Mouse (Mus musculus) hindbrain, embryonic 15.5 days (tissue): ENCODE data around the gene Poldip3. TPM values are rescaled to one million over a fixed set of nuclear protein-coding genes. Genes with fewer than 3 reads are reported as not detected.

Source experiments
- ATAC-seq: fragments of 200-750 bp; cut with Nextera tagmentation; 2 replicates; pipeline ENCODE4 v1.8.0; 2017; ENCODE audit warnings: low read depth, moderate number of reproducible peaks, moderate TSS enrichment; ENCODE audit not compliant: low FRiP score
- H3K27ac ChIP-seq: fragments of 300-500 bp; sonication (generic); replicated peaks from 2 replicates; pipeline ENCODE4 v1.5.1; 2015; ENCODE audit warnings: mild to moderate bottlenecking, inconsistent platforms
- H3K27me3 ChIP-seq: fragments of 300-500 bp; sonication (generic); 2 replicates; pipeline ENCODE4 v1.6.1; 2015; ENCODE audit warnings: control low read depth, inconsistent platforms
- H3K36me3 ChIP-seq: fragments of 300-500 bp; sonication (generic); 2 replicates; pipeline ENCODE4 v1.6.1; 2015; ENCODE audit warnings: control low read depth, inconsistent platforms
- H3K4me1 ChIP-seq: fragments of 300-500 bp; sonication (generic); replicated peaks from 2 replicates; pipeline ENCODE4 v1.6.1; 2015; ENCODE audit warnings: control low read depth, inconsistent platforms
- H3K4me2 ChIP-seq: fragments of 300-500 bp; sonication (generic); 2 replicates; pipeline ENCODE4 v1.6.1; 2015; ENCODE audit warnings: moderate library complexity, mild to moderate bottlenecking, inconsistent platforms
- H3K4me3 ChIP-seq: fragments of 300-500 bp; sonication (generic); 2 replicates; pipeline ENCODE4 v1.5.1; 2015; ENCODE audit warnings: mild to moderate bottlenecking, inconsistent platforms
- H3K9ac ChIP-seq: fragments of 300-500 bp; sonication (generic); 2 replicates; pipeline ENCODE4 v1.6.1; 2015; ENCODE audit warnings: inconsistent platforms
- H3K9me3 ChIP-seq: fragments of 300-500 bp; sonication (generic); 2 replicates; pipeline ENCODE4 v1.6.1; 2016; ENCODE audit warnings: control low read depth, inconsistent platforms
- WGBS: fragments of 180-500 bp; shearing (Covaris S2); methylation state at CpG from one replicate; pipeline ENCODE4 v1.1.7; 2015; 5-methylcytosine and 5-hydroxymethylcytosine counted together
- polyA plus RNA-seq: library from polyadenylated mRNA; unstranded; fragments of >200 nt; fragmentation: Nextera tagmentation; extraction: Ambion mirVana; gene quantifications from 2 replicates; pipeline ENCODE4 v1.2.1, GENCODE M21; 2015

Gene Poldip3
- polyA plus RNA-seq, 1 experiment from 2014 or later: 132 TPM

- no peaks in the 10 kb centered on the region for H3K9me3 ChIP-seq
- H3K27ac ChIP-seq: no peak overlapping the region
- H3K4me1 ChIP-seq: peaks cover 38% of the 10 kb centered on the region
- no peak for ATAC-seq
- no peak overlapping the region for H3K4me2 ChIP-seq
- H3K27me3 ChIP-seq: no peaks in the 10 kb centered on the region
- no peaks in the 10 kb centered on the region for H3K36me3 ChIP-seq
- no peak overlapping the region for H3K4me3 ChIP-seq
- WGBS: 89% methylated on average over 8 of the region's 8 CpGs
- H3K9ac ChIP-seq: no peak overlapping the region
These were observed 20.9 kb upstream of the Poldip3 start for GRCm38 (mm10) chr15:83169772-83170722.

DNA sequence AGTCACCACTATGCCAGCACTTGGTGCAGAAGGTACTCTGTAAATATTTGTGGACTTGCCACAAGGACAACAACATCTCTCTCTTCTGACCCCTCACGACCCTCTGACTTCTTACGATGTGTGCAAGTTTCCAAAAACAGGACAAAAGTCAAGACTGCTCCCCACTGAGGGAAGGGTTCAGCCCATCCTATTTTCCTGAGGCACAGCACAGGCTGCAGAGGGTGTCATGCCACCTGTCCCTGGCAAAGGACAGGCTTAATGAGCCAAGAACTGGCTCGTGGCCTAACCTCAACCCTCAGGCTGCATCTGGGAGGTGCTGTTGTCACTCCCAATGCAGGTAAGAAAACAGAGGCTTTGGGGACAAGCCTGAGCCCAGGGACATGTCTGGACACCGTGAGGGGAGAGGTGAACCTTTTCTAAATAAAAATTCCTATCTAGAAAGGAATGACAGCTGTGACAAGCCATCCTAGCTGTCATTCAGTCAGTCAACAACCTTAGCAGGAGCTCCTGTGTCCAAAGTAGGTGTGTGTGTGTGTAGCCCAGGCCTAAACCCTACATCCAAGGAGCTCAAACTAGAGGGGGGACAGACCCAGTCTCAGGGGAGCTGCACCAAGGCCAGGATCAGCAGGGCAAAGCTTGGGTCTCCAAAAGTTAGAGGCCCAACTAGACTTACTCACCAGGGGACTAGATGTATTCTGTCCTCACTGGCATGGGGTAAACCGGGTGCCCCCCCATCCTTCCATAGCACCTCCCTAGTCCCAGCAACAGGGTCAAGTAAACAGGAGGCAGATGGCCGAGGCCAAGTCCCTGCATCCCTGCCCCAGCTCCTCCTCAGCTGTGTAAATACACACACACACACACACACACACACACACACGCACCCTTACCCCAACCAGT is 19.9 kb upstream of the Poldip3 start:
- Histone ChIP-seq H3K4me3 (no peak overlapping the region), H3K9me3 (no peaks in the 10 kb centered on the region), H3K27ac (no peak overlapping the region), H3K36me3 (no peaks in the 10 kb centered on the region), H3K4me1 (peaks cover 38% of the 10 kb centered on the region), H3K4me2 (no peak overlapping the region), H3K9ac (no peak overlapping the region), H3K27me3 (no peaks in the 10 kb centered on the region)
- WGBS: 77% methylated on average over 7 of the region's 7 CpGs
- no peak for ATAC-seq

DNA sequence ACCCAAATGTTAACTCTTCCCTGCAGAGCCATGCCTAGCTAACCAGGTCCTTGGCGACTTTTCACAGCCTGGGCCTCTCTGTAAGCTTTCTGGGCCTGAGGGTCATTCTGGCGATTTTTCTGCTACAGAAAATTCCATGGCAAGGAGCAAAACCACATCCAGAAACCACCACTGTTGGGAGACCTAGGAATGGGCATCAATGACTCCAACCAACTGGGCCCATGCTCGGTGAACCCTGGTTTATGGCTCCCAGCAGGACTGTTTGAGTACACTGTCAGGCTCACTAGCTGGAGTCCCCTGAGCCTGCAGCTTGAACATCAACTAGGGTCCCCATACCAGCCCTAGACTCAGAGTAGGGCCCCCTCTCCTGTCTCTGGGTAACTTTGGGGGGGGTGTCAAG is 19.1 kb upstream of the Poldip3 start:
- H3K4me3 ChIP-seq: no peak overlapping the region
- H3K36me3 ChIP-seq: no peaks in the 10 kb centered on the region
- H3K4me2 ChIP-seq: no peak overlapping the region
- no peaks in the 10 kb centered on the region for H3K27me3 ChIP-seq
- no peak overlapping the region for H3K9ac ChIP-seq
- H3K27ac ChIP-seq: no peak overlapping the region
- no peak for ATAC-seq
- peaks cover 38% of the 10 kb centered on the region for H3K4me1 ChIP-seq
- no peaks in the 10 kb centered on the region for H3K9me3 ChIP-seq
- 90% methylated on average over 3 of the region's 3 CpGs for WGBS

DNA sequence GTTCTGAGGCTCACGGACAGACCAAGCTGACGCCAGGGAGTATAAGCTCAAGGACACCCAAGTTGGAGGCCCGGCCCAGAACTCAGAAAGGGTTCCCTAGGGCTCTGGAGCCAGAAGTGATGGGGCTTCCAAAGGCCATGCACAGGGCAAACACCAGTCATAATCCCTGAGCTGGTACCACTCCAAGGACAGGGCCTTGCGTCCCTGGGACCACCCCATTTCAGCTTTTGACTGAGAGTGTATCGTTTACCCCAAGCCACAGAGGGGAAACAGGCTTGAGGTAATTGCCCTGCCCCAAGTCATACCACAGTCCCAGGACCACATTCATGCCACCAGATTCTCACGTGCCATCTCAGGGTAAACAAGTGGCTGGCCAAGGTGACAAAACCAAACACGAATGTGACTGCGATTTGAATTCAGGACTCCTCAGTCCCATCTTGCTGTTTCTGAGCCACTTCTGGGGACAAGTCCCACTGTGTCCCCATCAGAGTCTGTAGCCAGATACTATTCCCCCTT is 18.4 kb upstream of the Poldip3 start:
- Histone ChIP-seq H3K27ac (no peak overlapping the region), H3K9me3 (no peaks in the 10 kb centered on the region)
- no peak for ATAC-seq

GRCm38 (mm10) chr15:83167126-83167525 is 17.9 kb upstream of the Poldip3 start:
- Histone ChIP-seq H3K27me3 (no peaks in the 10 kb centered on the region), H3K9ac (no peak overlapping the region), H3K9me3 (no peaks in the 10 kb centered on the region), H3K4me1 (peaks cover 28% of the 10 kb centered on the region), H3K4me2 (no peak overlapping the region), H3K4me3 (no peak overlapping the region), H3K36me3 (no peaks in the 10 kb centered on the region), H3K27ac (no peak overlapping the region)
- ATAC-seq: no peak
- 69% methylated on average over 5 of the region's 5 CpGs for WGBS

More for the DNA sequence above, 18.4 kb upstream of the Poldip3 start:
- no peak overlapping the region for H3K4me3 ChIP-seq
- 93% methylated on average over 8 of the region's 8 CpGs for WGBS
- peaks cover 31% of the 10 kb centered on the region for H3K4me1 ChIP-seq
- H3K4me2 ChIP-seq: no peak overlapping the region
- H3K27me3 ChIP-seq: no peaks in the 10 kb centered on the region
- H3K9ac ChIP-seq: no peak overlapping the region
- no peaks in the 10 kb centered on the region for H3K36me3 ChIP-seq

DNA sequence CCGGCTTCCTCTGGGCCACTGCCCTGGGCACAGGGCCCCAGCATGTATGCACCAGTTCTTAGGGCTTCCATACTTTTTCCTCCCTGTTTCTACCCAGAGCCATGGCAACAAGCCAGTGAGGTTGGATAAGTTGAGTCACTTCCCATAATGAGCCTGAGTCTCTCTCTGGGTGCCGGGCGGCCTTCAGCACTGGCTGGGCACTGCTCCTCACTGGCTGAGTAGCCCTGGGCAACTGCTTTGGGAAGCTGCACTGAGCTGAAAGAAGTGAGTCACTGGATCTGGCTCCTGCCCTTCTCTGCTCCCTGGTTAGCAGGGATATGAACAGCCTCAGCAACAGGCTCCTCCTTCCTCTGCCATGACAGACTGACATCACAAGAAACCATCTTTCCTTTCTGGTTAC is 17.5 kb upstream of the Poldip3 start:
- Histone ChIP-seq H3K36me3 (no peaks in the 10 kb centered on the region), H3K27me3 (no peaks in the 10 kb centered on the region), H3K9ac (no peak overlapping the region), H3K4me2 (no peak overlapping the region), H3K4me1 (peaks cover 28% of the 10 kb centered on the region), H3K27ac (no peak overlapping the region), H3K9me3 (no peaks in the 10 kb centered on the region), H3K4me3 (no peak overlapping the region)
- 76% methylated on average over 3 of the region's 3 CpGs for WGBS
- no peak for ATAC-seq

GRCm38 (mm10) chr15:83165526-83166315 is 16.5 kb upstream of the Poldip3 start:
- Histone ChIP-seq H3K9me3 (no peaks in the 10 kb centered on the region), H3K4me1 (peaks cover 19% of the 10 kb centered on the region), H3K36me3 (peaks cover 7% of the 10 kb centered on the region), H3K4me3 (no peak overlapping the region), H3K27me3 (no peaks in the 10 kb centered on the region), H3K9ac (no peak overlapping the region), H3K27ac (no peak overlapping the region), H3K4me2 (no peak overlapping the region)
- 96% methylated on average over 13 of the region's 13 CpGs for WGBS
- ATAC-seq: no peak

- 72% methylated on average over 5 of the region's 5 CpGs for WGBS
- Histone ChIP-seq H3K4me1 (peaks cover 12% of the 10 kb centered on the region; the same call in 1 of the 2 replicates), H3K9ac (no peak overlapping the region), H3K4me3 (no peak overlapping the region), H3K9me3 (no peaks in the 10 kb centered on the region), H3K27ac (no peak overlapping the region), H3K36me3 (peaks cover 7% of the 10 kb centered on the region), H3K4me2 (no peak overlapping the region), H3K27me3 (no peaks in the 10 kb centered on the region)
- ATAC-seq: no peak
These were observed 15.8 kb upstream of the Poldip3 start for GRCm38 (mm10) chr15:83164971-83165471.

GRCm38 (mm10) chr15:83162818-83163485 is 13.8 kb upstream of the Poldip3 start:
- H3K27me3 ChIP-seq: no peaks in the 10 kb centered on the region
- peaks cover 26% of the 10 kb centered on the region for H3K36me3 ChIP-seq
- H3K4me2 ChIP-seq: no peak overlapping the region
- H3K4me1 ChIP-seq: no peaks in the 10 kb centered on the region; the same call in 1 of the 2 replicates
- H3K4me3 ChIP-seq: no peak overlapping the region
- no peaks in the 10 kb centered on the region for H3K9me3 ChIP-seq
- 86% methylated on average over 11 of the region's 11 CpGs for WGBS
- H3K9ac ChIP-seq: no peak overlapping the region
- no peak overlapping the region for H3K27ac ChIP-seq
- no peak for ATAC-seq

GRCm38 (mm10) chr15:83162001-83162400 is 12.8 kb upstream of the Poldip3 start:
- H3K4me2 ChIP-seq: no peak overlapping the region
- no peak overlapping the region for H3K9ac ChIP-seq
- no peak for ATAC-seq
- no peak overlapping the region for H3K27ac ChIP-seq
- no peaks in the 10 kb centered on the region for H3K9me3 ChIP-seq
- no peaks in the 10 kb centered on the region for H3K27me3 ChIP-seq
- no peak overlapping the region for H3K4me3 ChIP-seq
- H3K4me1 ChIP-seq: no peaks in the 10 kb centered on the region
- peaks cover 31% of the 10 kb centered on the region for H3K36me3 ChIP-seq
- 91% methylated on average over 4 of the region's 4 CpGs for WGBS
